Mouse (Mus musculus) midbrain, embryonic 11.5 days (tissue): ENCODE results near the gene Gstp3. TPM values are rescaled to one million over a fixed set of nuclear protein-coding genes. Genes with fewer than 3 reads are reported as not detected.

Experiments used
- ATAC-seq: fragments of 200-750 bp; cut with Nextera tagmentation; 2 replicates; pipeline ENCODE4 v1.8.0; 2017; ENCODE audit warnings: moderate TSS enrichment, moderate library complexity; ENCODE audit not compliant: low FRiP score
- DNase-seq: peaks from one replicate; pipeline ENCODE4 v3.0.0; 2015; ENCODE audit warnings: low spot score; ENCODE audit errors: missing footprints
- H3K27ac ChIP-seq: fragments of 300-500 bp; sonication (generic); 2 replicates; pipeline ENCODE4 v1.5.1; 2014; ENCODE audit warnings: low read depth, low read length
- H3K27me3 ChIP-seq: fragments of 300-500 bp; sonication (generic); 2 replicates; pipeline ENCODE4 v1.6.1; 2014; ENCODE audit warnings: mild to moderate bottlenecking, low read length, moderate library complexity, mixed read lengths; ENCODE audit not compliant: control insufficient read depth, insufficient read depth
- H3K36me3 ChIP-seq: fragments of 300-500 bp; sonication (generic); 2 replicates; pipeline ENCODE4 v1.6.1; 2014; ENCODE audit warnings: mild to moderate bottlenecking, low read length, moderate library complexity, mixed read lengths; ENCODE audit not compliant: control insufficient read depth, insufficient read depth
- H3K4me1 ChIP-seq: fragments of 300-500 bp; sonication (generic); 2 replicates; pipeline ENCODE4 v1.6.1; 2014; ENCODE audit warnings: low read length; ENCODE audit not compliant: control insufficient read depth, insufficient read depth
- H3K4me2 ChIP-seq: fragments of 300-500 bp; sonication (generic); 2 replicates; pipeline ENCODE4 v1.6.1; 2014; ENCODE audit warnings: mild to moderate bottlenecking, moderate library complexity
- H3K4me3 ChIP-seq: fragments of 300-500 bp; sonication (generic); 2 replicates; pipeline ENCODE4 v1.5.1; 2014; ENCODE audit warnings: low read depth, low read length
- H3K9ac ChIP-seq: fragments of 300-500 bp; sonication (generic); 2 replicates; pipeline ENCODE4 v1.6.1; 2014; ENCODE audit warnings: low read length
- H3K9me3 ChIP-seq: fragments of 300-500 bp; sonication (generic); 2 replicates; pipeline ENCODE4 v1.6.1; 2016; ENCODE audit warnings: low read length; ENCODE audit not compliant: control insufficient read depth
- WGBS: fragments of 180-500 bp; shearing (Covaris S2); extraction: QIAGEN DNeasy Blood & Tissue Kit; methylation state at CpG from one replicate; pipeline ENCODE4 v1.1.7; 2014; 5-methylcytosine and 5-hydroxymethylcytosine counted together
- polyA plus RNA-seq: library from polyadenylated mRNA; unstranded; fragments of >200 nt; fragmentation: Nextera tagmentation; extraction: Ambion mirVana; gene quantifications from 2 replicates; pipeline ENCODE4 v1.2.1, GENCODE M21; 2014

The Gstp3 gene
- polyA plus RNA-seq, 1 experiment from 2014 or later: not detected

DNA sequence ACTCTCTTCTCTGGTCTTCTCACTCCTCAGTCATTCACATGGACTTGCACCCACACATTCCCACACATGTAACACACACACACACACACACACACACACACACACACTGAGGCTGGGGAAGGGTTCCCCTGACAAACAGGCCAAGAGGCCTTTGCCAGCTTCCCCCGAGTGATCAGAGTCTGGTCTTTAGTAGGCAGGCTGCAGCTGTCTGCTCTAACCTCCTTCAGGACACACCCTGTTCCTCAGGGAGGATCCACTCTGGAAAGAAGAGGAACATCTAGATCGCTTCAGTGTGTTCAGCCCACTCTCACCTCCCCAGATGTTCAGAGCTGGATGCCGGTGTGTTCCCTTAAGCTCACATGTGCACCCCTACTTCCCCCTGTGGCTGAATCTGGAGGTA lies 35.0 kb upstream of the Gstp3 start:
- Histone ChIP-seq H3K4me2 (no peak overlapping the region), H3K4me1 (peaks cover 7% of the 10 kb centered on the region), H3K9ac (no peak overlapping the region), H3K27ac (no peak overlapping the region), H3K27me3 (no peaks in the 10 kb centered on the region), H3K9me3 (no peaks in the 10 kb centered on the region), H3K36me3 (no peaks in the 10 kb centered on the region), H3K4me3 (no peak overlapping the region)
- no peak for DNase-seq
- no peak for ATAC-seq
- 78% methylated on average over 3 of the region's 3 CpGs for WGBS

DNA sequence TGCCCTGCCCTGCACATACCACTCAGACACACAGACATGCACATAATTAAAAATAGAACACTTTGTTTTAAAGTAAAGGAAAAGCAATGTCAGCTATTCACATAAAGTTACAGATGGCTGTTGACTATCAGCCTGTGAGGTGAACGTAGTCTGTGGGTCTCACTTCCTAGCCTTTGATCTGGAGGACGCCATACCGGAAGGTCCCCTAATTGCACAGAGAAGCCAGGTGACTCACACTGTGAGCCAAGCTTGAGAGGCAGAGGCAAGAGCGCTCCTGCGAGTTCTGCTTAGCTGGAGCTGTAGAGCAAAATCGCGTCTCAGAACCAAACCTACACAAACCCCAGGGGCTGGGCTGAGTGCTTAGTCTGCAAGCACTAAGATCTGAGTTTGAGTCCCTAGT lies 34.4 kb upstream of the Gstp3 start:
- DNase-seq (no peak), ATAC-seq (no peak)
- WGBS: 79% methylated on average over 7 of the region's 7 CpGs
- no peak overlapping the region for H3K27ac ChIP-seq
- no peaks in the 10 kb centered on the region for H3K9me3 ChIP-seq
- peaks cover 5% of the 10 kb centered on the region for H3K4me1 ChIP-seq
- no peak overlapping the region for H3K4me2 ChIP-seq
- no peak overlapping the region for H3K9ac ChIP-seq
- no peaks in the 10 kb centered on the region for H3K36me3 ChIP-seq
- H3K4me3 ChIP-seq: no peak overlapping the region
- no peaks in the 10 kb centered on the region for H3K27me3 ChIP-seq

DNA sequence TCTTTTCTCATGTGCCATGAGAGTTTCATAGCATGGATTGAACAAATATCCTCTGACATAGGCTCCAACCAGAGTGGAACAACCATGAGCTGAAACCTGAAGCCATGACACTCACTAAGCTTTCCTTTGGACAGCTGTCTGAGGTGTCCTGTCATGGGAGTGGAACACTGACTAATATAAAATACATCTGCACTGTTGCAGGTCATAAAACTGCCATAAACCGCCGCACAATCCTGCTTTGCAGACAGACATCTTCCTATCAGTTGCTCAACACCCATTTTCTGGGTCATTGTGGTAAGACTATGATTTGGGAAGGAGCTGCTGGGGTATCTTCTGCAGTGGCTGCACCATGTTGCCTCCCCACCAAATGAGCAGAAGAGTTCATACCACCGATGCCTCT lies 33.4 kb upstream of the Gstp3 start:
- H3K4me1 ChIP-seq: peaks cover 3% of the 10 kb centered on the region
- H3K27ac ChIP-seq: no peak overlapping the region
- no peaks in the 10 kb centered on the region for H3K9me3 ChIP-seq
- no peak for DNase-seq
- no peaks in the 10 kb centered on the region for H3K36me3 ChIP-seq
- WGBS: 91% methylated on average over 3 of the region's 3 CpGs
- H3K27me3 ChIP-seq: no peaks in the 10 kb centered on the region
- H3K4me3 ChIP-seq: no peak overlapping the region
- no peak overlapping the region for H3K4me2 ChIP-seq
- no peak for ATAC-seq
- H3K9ac ChIP-seq: no peak overlapping the region

DNA sequence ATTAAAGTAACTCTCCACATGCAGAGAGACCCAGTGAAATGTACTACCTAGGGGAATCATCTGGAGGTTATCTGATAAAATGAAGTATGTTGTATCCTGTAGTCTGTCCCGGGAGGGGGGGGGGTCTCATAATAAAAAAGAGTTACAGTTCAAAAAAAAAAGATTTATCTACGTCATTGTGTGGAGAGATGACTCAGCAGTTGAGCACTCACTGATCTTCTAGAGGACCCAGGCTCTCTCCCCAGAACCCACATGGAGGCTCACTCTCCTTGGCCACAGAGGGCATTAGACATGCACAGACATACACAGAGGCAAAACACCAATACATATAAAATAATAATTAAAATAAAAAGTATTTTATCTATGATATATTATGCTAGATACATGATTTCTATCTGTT lies 32.0 kb upstream of the Gstp3 start:
- no peaks in the 10 kb centered on the region for H3K27me3 ChIP-seq
- H3K36me3 ChIP-seq: no peaks in the 10 kb centered on the region
- ATAC-seq: no peak
- H3K27ac ChIP-seq: no peak overlapping the region
- H3K9me3 ChIP-seq: no peaks in the 10 kb centered on the region
- no peak overlapping the region for H3K4me2 ChIP-seq
- WGBS: 68% methylated on average over 2 of the region's 2 CpGs
- H3K4me1 ChIP-seq: no peaks in the 10 kb centered on the region; the same call in 1 of the 2 replicates
- no peak overlapping the region for H3K4me3 ChIP-seq
- no peak overlapping the region for H3K9ac ChIP-seq
- no peak for DNase-seq

DNA sequence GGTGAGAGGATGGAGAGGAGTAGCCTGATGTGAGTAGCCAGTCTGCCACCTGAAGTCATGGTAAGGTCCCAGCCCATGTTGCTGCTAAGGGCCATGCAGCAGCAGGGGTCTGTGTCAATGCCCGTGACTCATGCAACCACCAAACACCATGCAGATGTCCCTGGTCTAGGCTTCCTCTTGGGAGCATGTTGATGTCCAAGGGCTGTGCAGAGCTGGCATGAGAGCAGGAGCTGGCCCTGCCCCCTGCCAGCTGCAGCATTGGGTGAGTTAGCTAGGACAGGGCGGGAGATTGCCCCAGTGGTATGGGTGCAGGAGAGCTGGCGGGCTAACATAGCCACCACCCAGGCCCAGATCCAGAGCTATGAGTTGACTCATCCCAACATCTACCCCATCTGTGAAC lies 31.1 kb upstream of the Gstp3 start:
- H3K4me3 ChIP-seq: no peak overlapping the region
- no peak overlapping the region for H3K27ac ChIP-seq
- no peaks in the 10 kb centered on the region for H3K27me3 ChIP-seq
- no peaks in the 10 kb centered on the region for H3K9me3 ChIP-seq
- H3K36me3 ChIP-seq: no peaks in the 10 kb centered on the region
- WGBS: 85% methylated on average over 3 of the region's 3 CpGs
- H3K9ac ChIP-seq: no peak overlapping the region
- ATAC-seq (no peak), DNase-seq (no peak)
- no peak overlapping the region for H3K4me2 ChIP-seq
- H3K4me1 ChIP-seq: no peaks in the 10 kb centered on the region

DNA sequence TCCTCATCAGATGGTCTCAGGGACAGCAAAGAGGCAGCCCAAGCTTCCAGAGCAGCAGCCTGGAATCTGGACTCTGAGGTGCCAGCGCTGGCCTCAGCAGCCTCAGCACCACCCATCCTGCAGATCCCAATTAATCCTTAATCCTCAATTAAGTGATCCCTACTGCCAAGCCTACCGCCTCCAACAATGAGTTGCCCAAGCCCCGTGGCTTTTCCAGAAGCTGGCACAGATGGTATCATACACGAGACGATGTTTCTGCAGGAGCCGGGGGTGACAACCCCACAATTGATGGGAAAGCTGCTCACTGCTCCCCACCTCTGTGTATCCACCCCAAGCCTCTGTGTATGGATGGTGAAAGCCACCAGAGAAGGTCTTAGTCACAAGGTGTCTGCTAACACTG lies 29.8 kb upstream of the Gstp3 start:
- H3K4me2 ChIP-seq: no peak overlapping the region
- H3K4me1 ChIP-seq: no peaks in the 10 kb centered on the region
- ATAC-seq (no peak), DNase-seq (no peak)
- H3K36me3 ChIP-seq: no peaks in the 10 kb centered on the region
- no peak overlapping the region for H3K4me3 ChIP-seq
- 73% methylated on average over 6 of the region's 6 CpGs for WGBS
- no peak overlapping the region for H3K9ac ChIP-seq
- no peaks in the 10 kb centered on the region for H3K9me3 ChIP-seq
- H3K27ac ChIP-seq: no peak overlapping the region
- no peaks in the 10 kb centered on the region for H3K27me3 ChIP-seq

DNA sequence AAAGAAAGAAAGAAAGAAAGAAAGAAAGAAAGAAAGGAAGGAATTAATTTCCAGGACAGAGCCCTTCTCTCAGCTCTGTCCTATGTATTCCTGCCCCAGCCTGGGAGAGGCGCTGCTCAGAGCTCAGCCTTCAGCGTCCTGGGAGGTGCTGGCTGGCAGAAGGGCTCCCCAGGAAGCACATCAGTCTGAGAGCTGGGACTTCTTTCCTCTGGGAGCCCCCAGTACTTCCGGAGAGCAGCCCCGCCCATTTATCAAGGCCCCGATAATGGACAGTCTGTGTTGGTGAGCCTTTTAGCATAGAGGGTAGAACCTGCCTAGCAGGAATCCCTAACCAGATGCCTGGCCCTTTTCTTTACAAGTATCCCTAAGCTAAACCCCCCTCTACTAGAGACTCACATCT lies 28.8 kb upstream of the Gstp3 start:
- H3K9me3 ChIP-seq: no peaks in the 10 kb centered on the region
- ATAC-seq (no peak), DNase-seq (no peak)
- no peak overlapping the region for H3K27ac ChIP-seq
- no peaks in the 10 kb centered on the region for H3K27me3 ChIP-seq
- H3K4me3 ChIP-seq: no peak overlapping the region
- no peaks in the 10 kb centered on the region for H3K36me3 ChIP-seq
- no peak overlapping the region for H3K9ac ChIP-seq
- no peaks in the 10 kb centered on the region for H3K4me1 ChIP-seq
- 55% methylated on average over 5 of the region's 5 CpGs for WGBS
- no peak overlapping the region for H3K4me2 ChIP-seq

DNA sequence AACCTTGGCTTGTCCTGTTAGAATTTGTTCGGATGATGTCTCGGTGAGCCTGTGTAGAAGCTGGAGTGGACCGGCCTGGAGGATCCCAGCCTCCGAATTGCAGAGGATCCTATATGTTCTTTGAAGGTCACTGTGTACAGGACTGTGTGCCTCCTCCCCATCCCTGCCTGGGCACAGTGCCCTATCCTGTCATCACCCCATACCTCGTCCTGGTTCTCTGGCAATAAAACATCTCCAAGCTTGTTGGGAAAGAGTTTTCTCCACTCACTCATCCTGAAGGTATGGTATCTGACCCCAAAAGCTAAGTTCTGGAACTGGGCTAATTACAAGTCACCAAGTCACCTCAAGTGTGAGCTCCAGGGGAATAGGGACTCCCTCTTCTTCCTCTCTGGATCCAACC lies 27.7 kb upstream of the Gstp3 start:
- Histone ChIP-seq H3K4me2 (no peak overlapping the region), H3K4me3 (no peak overlapping the region), H3K27ac (no peak overlapping the region), H3K36me3 (no peaks in the 10 kb centered on the region), H3K4me1 (no peaks in the 10 kb centered on the region), H3K9ac (no peak overlapping the region), H3K27me3 (no peaks in the 10 kb centered on the region), H3K9me3 (no peaks in the 10 kb centered on the region)
- 85% methylated on average over 5 of the region's 5 CpGs for WGBS
- DNase-seq: no peak
- no peak for ATAC-seq

DNA sequence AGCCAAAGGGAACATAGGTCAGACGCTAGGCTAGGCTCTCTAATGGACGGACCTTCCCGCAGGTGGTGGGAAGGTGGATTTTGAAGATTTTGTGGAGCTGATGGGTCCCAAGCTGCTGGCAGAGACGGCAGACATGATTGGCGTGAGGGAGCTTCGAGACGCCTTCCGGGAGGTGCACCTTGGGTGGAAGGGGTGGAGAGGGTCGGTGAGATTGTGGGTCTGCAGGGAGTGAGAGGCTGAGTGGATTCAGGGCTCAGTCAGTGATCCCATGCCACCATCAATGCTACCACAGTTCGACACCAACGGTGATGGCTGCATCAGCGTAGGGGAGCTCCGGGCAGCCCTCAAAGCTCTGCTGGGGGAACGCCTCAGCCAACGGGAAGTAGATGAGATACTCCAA lies 26.8 kb upstream of the Gstp3 start:
- Histone ChIP-seq H3K27me3 (no peaks in the 10 kb centered on the region), H3K4me1 (no peaks in the 10 kb centered on the region), H3K9me3 (no peaks in the 10 kb centered on the region), H3K9ac (no peak overlapping the region), H3K36me3 (no peaks in the 10 kb centered on the region), H3K4me2 (no peak overlapping the region), H3K4me3 (no peak overlapping the region), H3K27ac (no peak overlapping the region)
- WGBS: 93% methylated on average over 15 of the region's 15 CpGs
- DNase-seq (no peak), ATAC-seq (no peak)

DNA sequence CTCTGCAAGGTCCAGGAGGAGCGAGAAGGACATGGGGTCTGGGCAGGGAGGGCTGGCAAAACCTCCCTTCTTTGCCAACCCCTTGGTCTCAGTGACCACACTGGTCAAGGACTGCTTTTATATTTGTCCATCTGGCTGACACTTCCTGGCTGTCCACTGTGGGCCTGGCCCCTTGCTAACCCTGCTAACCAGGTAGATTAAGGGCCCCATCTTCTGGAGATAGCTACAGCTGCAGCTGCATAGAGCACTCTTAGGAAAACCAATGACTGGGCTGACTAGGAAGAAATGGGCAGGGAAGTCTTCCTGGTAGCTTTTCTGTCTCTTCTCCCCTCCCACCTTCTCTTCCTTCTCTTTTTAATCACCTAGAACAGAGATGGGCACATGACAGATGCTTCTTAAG lies 25.6 kb upstream of the Gstp3 start:
- no peak overlapping the region for H3K27ac ChIP-seq
- WGBS: 86% methylated on average over 1 of the region's 1 CpGs

More for the DNA sequence above, 25.6 kb upstream of the Gstp3 start:
- Histone ChIP-seq H3K9ac (no peak overlapping the region), H3K9me3 (no peaks in the 10 kb centered on the region), H3K4me2 (no peak overlapping the region), H3K4me1 (no peaks in the 10 kb centered on the region), H3K27me3 (no peaks in the 10 kb centered on the region), H3K36me3 (no peaks in the 10 kb centered on the region), H3K4me3 (no peak overlapping the region)
- DNase-seq: no peak
- ATAC-seq: no peak
